Mouse (Mus musculus) kidney, postnatal 4 days (tissue): ENCODE results near the gene Pcca.

Source experiments
- DNase-seq, 2 experiments: peaks; one replicate each; pipeline ENCODE4 v3.0.0; 2021; ENCODE audit warnings: mixed read lengths in 2 of 2

Gene Pcca

GRCm38 (mm10) chr14:122891470-122891968, 357.4 kb downstream of the Pcca start:
- no peak for DNase-seq

- no peak for DNase-seq
These were observed 362.0 kb downstream of the Pcca start for GRCm38 (mm10) chr14:122896106-122896505.

GRCm38 (mm10) chr14:122898550-122898949, 364.4 kb downstream of the Pcca start:
- DNase-seq, result no peak

GRCm38 (mm10) chr14:122900679-122901078, 366.6 kb downstream of the Pcca start:
- DNase-seq, result no peak

- no peak for DNase-seq
These were observed 367.1 kb downstream of the Pcca start for GRCm38 (mm10) chr14:122901177-122901576.

- no peak for DNase-seq
These were observed 367.6 kb downstream of the Pcca start for GRCm38 (mm10) chr14:122901715-122902114.

- DNase-seq, result peak; percentile 81 to 89
These were observed 368.0 kb downstream of the Pcca start for GRCm38 (mm10) chr14:122902136-122902535.

- peak; percentile 78 to 87 for DNase-seq
These were observed 368.8 kb downstream of the Pcca start for GRCm38 (mm10) chr14:122902884-122903283.

- no peak for DNase-seq
These were observed 369.8 kb downstream of the Pcca start for GRCm38 (mm10) chr14:122903923-122904351.

- no peak for DNase-seq
These were observed 370.9 kb downstream of the Pcca start for GRCm38 (mm10) chr14:122905007-122905406.

GRCm38 (mm10) chr14:122908075-122908474, 374.0 kb downstream of the Pcca start:
- no peak for DNase-seq

GRCm38 (mm10) chr14:122909368-122910091, 375.4 kb downstream of the Pcca start:
- DNase-seq, result no peak

- DNase-seq, result no peak
These were observed 377.1 kb downstream of the Pcca start for GRCm38 (mm10) chr14:122911265-122911664.

- no peak for DNase-seq
These were observed 378.0 kb downstream of the Pcca start for GRCm38 (mm10) chr14:122912137-122912536.

- peak; percentile 80 to 88 for DNase-seq
These were observed 378.8 kb downstream of the Pcca start for GRCm38 (mm10) chr14:122912812-122913498.

GRCm38 (mm10) chr14:122913657-122914056, 379.5 kb downstream of the Pcca start, which contains the start of gene Ggact:
Gene Ggact, minus strand, starts transcription at chr14:122913757.
- DNase-seq, result no peak

GRCm38 (mm10) chr14:122917676-122918075, 383.6 kb downstream of the Pcca start:
- DNase-seq, result no peak

GRCm38 (mm10) chr14:122920011-122920410, 385.9 kb downstream of the Pcca start:
- no peak for DNase-seq

- DNase-seq, result no peak
These were observed 402.3 kb downstream of the Pcca start for GRCm38 (mm10) chr14:122936460-122936859.
